Mouse (Mus musculus): Measurements from ENCODE around the gene Gpatch1. TPM values are rescaled to one million over a fixed set of nuclear protein-coding genes. Genes with fewer than 3 reads are reported as not detected.

The Gpatch1 gene
- 14.6 and 14.8 TPM in 2 replicates for polyA plus RNA-seq (2012; rRNA removed)

DNA sequence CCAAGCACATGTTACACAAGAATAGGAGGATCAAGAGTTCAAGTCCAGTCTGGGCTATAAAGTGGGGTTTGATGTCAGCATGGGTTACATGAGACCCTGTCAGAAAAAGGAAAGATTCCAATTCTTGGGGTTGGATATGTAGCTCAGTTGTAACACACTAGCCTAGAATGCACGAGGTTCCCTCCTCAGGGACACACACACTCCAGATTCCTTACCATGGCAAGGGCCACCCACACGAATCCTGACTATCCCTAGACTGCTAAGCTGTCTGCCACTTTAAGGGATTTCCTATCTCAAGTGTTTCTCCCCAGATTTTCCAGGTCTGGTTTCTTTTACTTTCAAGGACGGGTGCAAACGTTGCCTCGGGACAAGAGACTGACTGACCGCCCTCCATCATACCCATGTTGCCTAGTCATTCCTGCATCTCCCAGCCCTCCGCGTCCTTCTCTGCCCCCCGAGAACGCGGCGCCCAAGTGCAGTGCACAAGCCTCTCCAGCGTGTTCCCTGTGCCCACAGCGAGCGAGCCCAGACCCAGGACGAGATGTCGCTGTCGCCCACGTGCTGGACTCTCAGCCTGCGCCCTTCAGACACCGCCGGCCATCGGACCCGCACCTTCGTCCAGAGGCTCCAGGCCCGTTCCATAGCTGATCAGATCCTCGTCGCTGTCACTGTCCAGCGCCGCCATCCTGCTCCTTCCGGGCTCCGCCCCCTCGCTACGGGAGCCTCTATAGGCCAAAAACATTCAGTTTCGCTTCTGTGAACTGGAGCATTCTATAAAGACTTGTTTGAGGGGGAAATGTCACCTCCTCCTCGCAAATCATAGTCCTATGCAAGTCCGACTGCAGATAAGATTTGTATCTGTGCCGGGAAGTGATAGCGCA is at the start of gene Gpatch1:
TSS of gene Gpatch1 (minus strand) at position 712 of the 881 bp plus-strand sequence.
- DNase-seq (ENCODE audit: low read depth), result peak; percentile 93
- TF ChIP-seq POLR2A (IDR thresholded peaks at IDR 0.05; ENCODE audit: borderline replicate concordance, extremely low read depth, insufficient read depth, insufficient read length, poor library complexity, severe bottlenecking) (peak; percentile 52; the same call in 1 of the 2 replicates), CTCF (IDR thresholded peaks at IDR 0.05; ENCODE audit: borderline replicate concordance, extremely low read depth, insufficient read depth, insufficient read length) (no peak)

DNA sequence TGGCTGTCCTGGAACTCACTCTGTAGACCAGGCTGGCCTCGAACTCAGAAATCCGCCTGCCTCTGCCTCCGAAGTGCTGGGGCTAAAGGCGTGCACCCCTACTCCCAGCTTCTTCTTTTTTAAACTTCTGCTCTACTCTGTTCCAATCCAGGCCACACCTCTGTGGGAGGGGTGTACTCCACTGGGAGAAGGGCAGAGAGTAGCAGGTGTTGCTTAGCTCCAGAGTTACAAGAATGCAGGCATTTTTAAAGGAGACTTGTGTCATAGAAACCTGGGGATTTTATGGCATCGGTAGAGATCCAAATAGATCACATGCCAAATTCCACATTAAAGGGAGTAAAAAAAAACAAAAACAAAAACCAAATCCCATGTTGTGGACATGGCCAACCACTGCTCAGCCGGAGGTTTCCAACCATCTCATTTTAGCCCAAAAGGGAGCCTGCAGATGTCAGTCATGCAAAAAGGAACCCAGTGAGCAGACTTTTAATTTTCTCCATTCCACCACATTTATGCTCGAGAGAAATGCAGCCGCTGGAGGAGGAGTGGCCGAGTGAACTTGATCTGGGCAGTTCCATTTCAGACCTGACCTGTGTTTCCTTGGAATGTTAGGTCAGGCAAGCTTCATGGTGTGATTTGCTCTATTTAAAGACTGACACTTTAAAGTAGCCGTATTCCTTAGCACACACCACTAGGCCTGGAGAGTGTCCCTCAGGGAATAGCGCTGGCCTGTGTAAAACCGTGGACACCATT is 47.1 kb upstream of the Gpatch1 start:
- DNase-seq (ENCODE audit: low read depth), result peak; percentile 3
- TF ChIP-seq POLR2A (IDR thresholded peaks at IDR 0.05; ENCODE audit: borderline replicate concordance, extremely low read depth, insufficient read depth, insufficient read length, poor library complexity, severe bottlenecking) (no peak), CTCF (IDR thresholded peaks at IDR 0.05; ENCODE audit: borderline replicate concordance, extremely low read depth, insufficient read depth, insufficient read length) (no peak)

DNA sequence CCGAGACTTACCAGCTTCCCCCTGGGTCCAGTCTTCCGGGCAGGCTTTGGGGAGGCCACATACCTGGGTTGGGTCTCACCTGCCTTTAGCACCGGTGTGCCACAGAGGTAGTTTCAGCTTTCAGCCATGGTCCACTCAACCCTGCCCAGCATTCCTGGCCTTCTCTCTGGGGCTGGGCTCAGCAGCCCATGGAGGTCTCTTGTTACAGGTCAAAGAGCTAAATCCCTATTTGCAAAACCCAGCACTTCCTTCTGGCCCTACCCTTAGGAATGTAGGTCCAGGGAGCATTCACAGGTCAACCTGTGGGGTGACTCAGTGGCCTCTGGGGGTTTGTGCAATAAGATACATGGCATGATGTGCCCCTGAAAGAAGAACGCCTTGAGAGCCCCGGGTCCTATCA is 44.6 kb upstream of the Gpatch1 start:
- no peak for TF ChIP-seq CTCF (IDR thresholded peaks at IDR 0.05; ENCODE audit: borderline replicate concordance, extremely low read depth, insufficient read depth, insufficient read length)
- no peak for TF ChIP-seq POLR2A (IDR thresholded peaks at IDR 0.05; ENCODE audit: borderline replicate concordance, extremely low read depth, insufficient read depth, insufficient read length, poor library complexity, severe bottlenecking)

DNA sequence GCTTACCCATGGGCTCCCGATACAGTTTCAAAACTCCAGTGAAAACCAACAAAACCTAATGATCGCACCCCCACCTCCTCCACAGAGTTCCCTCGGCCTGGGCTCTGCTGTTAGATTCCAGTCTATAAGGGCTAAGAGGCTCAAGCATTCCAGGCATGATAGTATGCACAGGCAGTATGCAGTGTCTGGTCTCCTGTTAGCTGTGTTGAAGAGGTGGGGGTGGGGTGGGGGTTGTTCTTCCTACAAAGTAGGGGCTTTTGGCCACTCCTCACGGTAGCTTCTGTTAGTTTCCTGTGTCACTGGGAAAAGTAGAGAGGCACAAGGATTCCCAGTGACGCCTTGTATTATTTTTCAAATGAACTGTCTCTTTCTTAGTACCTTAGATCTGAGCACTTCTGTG is 44.0 kb upstream of the Gpatch1 start:
- TF ChIP-seq POLR2A (IDR thresholded peaks at IDR 0.05; ENCODE audit: borderline replicate concordance, extremely low read depth, insufficient read depth, insufficient read length, poor library complexity, severe bottlenecking) (no peak), CTCF (IDR thresholded peaks at IDR 0.05; ENCODE audit: borderline replicate concordance, extremely low read depth, insufficient read depth, insufficient read length) (no peak)
- DNase-seq (ENCODE audit: low read depth), result no peak

More for the DNA sequence above, 44.6 kb upstream of the Gpatch1 start:
- no peak for DNase-seq (ENCODE audit: low read depth)

DNA sequence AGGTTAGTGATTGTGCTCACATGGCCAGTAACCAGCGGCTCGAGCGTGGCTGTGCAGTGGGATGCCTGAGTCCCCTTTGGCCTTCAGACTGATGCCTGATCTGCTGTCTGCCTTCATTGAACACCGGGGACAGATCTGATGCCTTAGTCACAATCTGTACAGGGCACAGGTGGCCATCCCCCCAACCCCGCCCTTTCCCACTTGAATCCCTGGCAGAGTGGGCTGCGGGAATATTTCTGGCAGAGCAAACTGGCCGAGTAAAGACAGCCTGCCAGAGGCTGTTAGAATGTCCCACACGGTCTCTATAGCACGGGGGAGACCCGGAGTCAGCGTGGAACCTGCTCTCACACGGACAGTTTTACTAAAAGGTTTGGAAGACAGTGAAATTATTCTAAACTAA is 39.4 kb upstream of the Gpatch1 start:
- no peak for DNase-seq (ENCODE audit: low read depth)
- no peak for TF ChIP-seq POLR2A (IDR thresholded peaks at IDR 0.05; ENCODE audit: borderline replicate concordance, extremely low read depth, insufficient read depth, insufficient read length, poor library complexity, severe bottlenecking)
- TF ChIP-seq CTCF (IDR thresholded peaks at IDR 0.05; ENCODE audit: borderline replicate concordance, extremely low read depth, insufficient read depth, insufficient read length), result no peak

DNA sequence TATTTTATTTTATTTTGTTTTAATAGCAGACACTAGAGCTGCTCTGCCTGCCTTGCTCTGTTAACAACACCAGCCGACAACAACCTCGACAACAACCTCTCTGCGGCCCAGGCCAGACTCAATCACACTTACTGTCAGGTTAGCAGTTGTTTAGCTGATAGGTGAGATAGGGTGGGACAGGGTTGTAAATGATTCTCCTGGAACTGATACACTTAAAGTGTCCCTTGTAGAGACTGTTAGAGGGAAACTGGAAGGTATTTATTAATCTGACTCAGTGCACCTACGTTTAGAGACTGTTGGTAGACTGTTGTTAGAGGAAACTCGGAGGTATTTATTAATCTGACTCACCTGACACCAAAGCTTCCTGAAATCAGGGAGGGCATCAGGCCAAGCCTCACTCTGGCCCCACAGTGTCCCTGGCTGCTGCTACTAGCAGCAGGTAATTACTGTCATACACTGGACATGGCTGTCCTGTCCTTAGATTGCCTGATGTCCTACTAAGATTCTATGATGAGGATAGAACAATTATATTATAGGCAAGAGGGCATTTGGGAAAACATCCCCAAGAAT is 37.1 kb upstream of the Gpatch1 start:
- DNase-seq (ENCODE audit: low read depth), result no peak
- no peak for TF ChIP-seq CTCF (IDR thresholded peaks at IDR 0.05; ENCODE audit: borderline replicate concordance, extremely low read depth, insufficient read depth, insufficient read length)
- TF ChIP-seq POLR2A (IDR thresholded peaks at IDR 0.05; ENCODE audit: borderline replicate concordance, extremely low read depth, insufficient read depth, insufficient read length, poor library complexity, severe bottlenecking), result no peak

DNA sequence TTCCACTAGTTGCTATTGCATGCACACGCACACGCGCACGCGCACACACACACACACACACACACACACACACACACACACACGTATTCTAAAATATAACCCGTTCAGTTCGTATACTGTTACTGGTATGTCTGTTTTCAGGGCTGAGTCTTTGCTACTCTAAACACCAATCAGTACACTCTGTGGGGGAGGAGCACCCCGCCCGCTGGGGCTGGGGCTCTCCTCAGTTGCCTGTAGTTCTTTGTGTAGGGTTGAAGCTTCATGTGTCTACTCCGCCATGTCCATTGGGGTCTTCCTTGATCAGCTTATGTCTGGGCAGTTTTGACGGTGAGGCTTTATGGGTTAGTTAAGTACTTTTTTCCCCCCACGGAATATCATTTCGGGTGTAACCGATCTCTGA is 35.1 kb upstream of the Gpatch1 start:
- TF ChIP-seq POLR2A (IDR thresholded peaks at IDR 0.05; ENCODE audit: borderline replicate concordance, extremely low read depth, insufficient read depth, insufficient read length, poor library complexity, severe bottlenecking) (no peak), CTCF (IDR thresholded peaks at IDR 0.05; ENCODE audit: borderline replicate concordance, extremely low read depth, insufficient read depth, insufficient read length) (no peak)
- DNase-seq (ENCODE audit: low read depth), result no peak

DNA sequence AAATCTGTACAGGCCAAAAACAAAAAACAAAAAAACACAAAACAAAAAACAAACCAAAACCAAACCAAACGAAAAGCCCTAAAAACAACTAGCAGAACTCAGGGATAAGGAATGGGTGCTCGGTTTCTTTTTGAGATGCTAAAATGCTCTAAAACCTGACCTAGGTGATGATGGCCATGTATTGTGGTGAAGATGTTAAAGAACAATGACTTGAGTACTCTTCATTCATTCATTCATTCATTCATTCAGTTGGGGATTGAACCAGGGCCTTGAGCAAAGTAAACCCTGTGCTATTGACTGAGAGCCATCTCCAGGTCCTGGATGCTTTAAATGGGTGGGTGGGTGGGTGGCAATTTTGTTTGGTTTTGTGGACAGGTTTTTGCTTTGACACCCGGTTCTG is 32.9 kb upstream of the Gpatch1 start:
- TF ChIP-seq CTCF (IDR thresholded peaks at IDR 0.05; ENCODE audit: borderline replicate concordance, extremely low read depth, insufficient read depth, insufficient read length) (no peak), POLR2A (IDR thresholded peaks at IDR 0.05; ENCODE audit: borderline replicate concordance, extremely low read depth, insufficient read depth, insufficient read length, poor library complexity, severe bottlenecking) (no peak)

DNA sequence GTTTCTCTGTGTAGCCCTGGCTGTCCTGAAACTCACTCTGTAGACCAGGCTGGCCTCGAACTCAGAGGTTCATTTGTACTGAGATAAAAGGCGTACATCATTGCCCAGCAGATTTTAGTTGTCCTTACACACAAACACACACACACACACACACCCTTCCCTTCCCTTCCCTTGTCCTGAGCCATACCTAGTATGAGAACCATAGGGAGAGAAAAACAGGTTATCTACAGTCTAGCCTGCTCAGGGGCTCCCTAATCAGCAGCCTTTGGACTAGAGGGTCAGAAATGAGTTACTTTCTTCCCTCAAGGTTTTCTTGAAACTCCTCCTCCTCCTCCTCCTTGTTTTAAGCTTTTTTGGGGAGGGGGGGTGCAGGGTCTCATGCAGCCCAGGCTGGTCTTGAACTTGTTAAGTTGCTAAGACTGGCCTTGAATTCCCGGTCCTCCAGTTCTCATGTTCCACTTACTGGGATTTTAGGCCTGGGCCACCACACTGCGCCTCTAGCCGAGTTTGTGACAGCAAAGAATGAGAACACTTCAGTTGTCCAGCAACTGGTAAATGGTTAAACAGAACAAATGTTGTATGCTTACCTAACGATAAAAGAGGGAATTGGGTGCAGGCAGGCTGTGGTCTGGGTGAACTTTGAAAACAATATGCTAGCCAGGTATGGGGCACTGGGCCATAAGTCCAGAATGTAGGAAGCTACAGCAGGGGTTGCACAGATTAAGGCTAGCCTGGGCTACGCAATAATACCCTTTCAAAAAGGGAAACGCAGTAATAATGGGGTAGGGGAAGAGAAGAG is 31.8 kb upstream of the Gpatch1 start:
- TF ChIP-seq POLR2A (IDR thresholded peaks at IDR 0.05; ENCODE audit: borderline replicate concordance, extremely low read depth, insufficient read depth, insufficient read length, poor library complexity, severe bottlenecking) (no peak), CTCF (IDR thresholded peaks at IDR 0.05; ENCODE audit: borderline replicate concordance, extremely low read depth, insufficient read depth, insufficient read length) (no peak)
- no peak for DNase-seq (ENCODE audit: low read depth)

More for the DNA sequence above, 32.9 kb upstream of the Gpatch1 start:
- DNase-seq (ENCODE audit: low read depth), result no peak

DNA sequence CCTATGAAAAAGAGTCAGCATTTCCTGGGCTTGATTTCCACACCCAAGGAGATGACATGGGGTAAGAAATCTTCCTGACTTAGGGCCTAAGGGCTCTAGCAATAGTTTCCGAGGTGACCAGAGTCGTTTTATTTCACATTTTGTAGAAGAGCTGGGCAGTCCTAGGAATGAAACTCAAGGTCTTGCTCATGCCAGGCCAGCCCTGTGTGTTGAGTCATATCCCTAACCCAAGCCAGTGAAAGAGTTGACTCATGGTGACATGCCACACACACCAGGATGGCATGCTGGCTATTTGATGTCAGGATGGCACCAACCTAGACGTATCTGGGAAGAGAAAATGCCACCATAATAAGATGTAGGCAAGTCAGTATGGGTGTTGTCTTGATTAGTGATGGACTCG is 30.8 kb upstream of the Gpatch1 start:
- no peak for DNase-seq (ENCODE audit: low read depth)
- TF ChIP-seq CTCF (IDR thresholded peaks at IDR 0.05; ENCODE audit: borderline replicate concordance, extremely low read depth, insufficient read depth, insufficient read length) (no peak), POLR2A (IDR thresholded peaks at IDR 0.05; ENCODE audit: borderline replicate concordance, extremely low read depth, insufficient read depth, insufficient read length, poor library complexity, severe bottlenecking) (no peak)

Data from brain, embryonic 14.5 days (tissue).